In genomic region chr1:52465830-52466229, GRCm38 (mm10) we compare ENCODE assay signal across 11 mouse cellular contexts.
"Had no signal": no experiment of that assay in that cellular context is flagged by ENCODE, and none has a peak within 500 bp of the region (broad histone marks: within the 10 kb centered on the region; RNA-seq: fewer than 3 reads in every experiment).

No protein-coding gene starts in this region.

- H3K27me3 ChIP-seq: intestine, embryonic 15.5 days; limb, embryonic 12.5 days; midbrain, embryonic 13.5 days; stomach, embryonic 15.5 days had no signal

- H3K4me2 ChIP-seq: intestine, embryonic 15.5 days; limb, embryonic 12.5 days; midbrain, embryonic 13.5 days; stomach, embryonic 15.5 days had no signal

- H3K36me3 ChIP-seq: intestine, embryonic 15.5 days; midbrain, embryonic 13.5 days had no signal

- DNase-seq: kidney, adult 8-10 months; kidney, postnatal 36 days; lung, adult 18-20 months; right cerebral cortex, postnatal 14 days; thymus, adult 2 months; thymus, postnatal 25 days had no signal

- H3K4me3 ChIP-seq: intestine, embryonic 15.5 days; limb, embryonic 12.5 days; midbrain, embryonic 13.5 days; stomach, embryonic 15.5 days had no signal

- H3K4me1 ChIP-seq: intestine, embryonic 15.5 days; stomach, embryonic 15.5 days had no signal

- ATAC-seq: intestine, embryonic 15.5 days; midbrain, embryonic 13.5 days had no signal

- H3K27ac ChIP-seq: intestine, embryonic 15.5 days; kidney, postnatal 0 days; limb, embryonic 12.5 days; midbrain, embryonic 13.5 days; stomach, embryonic 15.5 days had no signal

- H3K9me3 ChIP-seq: intestine, embryonic 15.5 days; limb, embryonic 12.5 days; midbrain, embryonic 13.5 days; stomach, embryonic 15.5 days had no signal

- H3K9ac ChIP-seq: intestine, embryonic 15.5 days; limb, embryonic 12.5 days; midbrain, embryonic 13.5 days; stomach, embryonic 15.5 days had no signal
